Mouse (Mus musculus) hindbrain, embryonic 14.5 days (tissue): ENCODE measurements around the gene Kirrel3. TPM values are rescaled to one million over a fixed set of nuclear protein-coding genes. Genes with fewer than 3 reads are reported as not detected.
A peak's percentile ranks its signal among the peaks of the same experiment; 100 is the strongest.

Source experiments
- ATAC-seq: fragments of 200-750 bp; cut with Nextera tagmentation; 2 replicates; pipeline ENCODE4 v1.8.0; 2017; ENCODE audit warnings: moderate number of reproducible peaks, mild to moderate bottlenecking, moderate TSS enrichment, moderate library complexity; ENCODE audit not compliant: low FRiP score
- DNase-seq: peaks from one replicate; pipeline ENCODE4 v3.0.0-alpha.2; 2015; ENCODE audit warnings: low spot score
- H3K27ac ChIP-seq: fragments of 300-500 bp; sonication (generic); 2 replicates; pipeline ENCODE4 v1.5.1; 2014; ENCODE audit warnings: mild to moderate bottlenecking, moderate library complexity
- H3K27me3 ChIP-seq: fragments of 300-500 bp; sonication (generic); 2 replicates; pipeline ENCODE4 v1.6.1; 2014; ENCODE audit warnings: mild to moderate bottlenecking, low read length, mixed read lengths; ENCODE audit not compliant: control insufficient read depth, insufficient read depth
- H3K36me3 ChIP-seq: fragments of 300-500 bp; sonication (generic); replicated peaks from 2 replicates; pipeline ENCODE4 v1.6.1; 2014; ENCODE audit not compliant: control insufficient read depth, insufficient read depth
- H3K4me1 ChIP-seq: fragments of 300-500 bp; sonication (generic); replicated peaks from 2 replicates; pipeline ENCODE4 v1.6.1; 2014; ENCODE audit warnings: antibody characterized with exemption, low read length, mixed read lengths; ENCODE audit not compliant: control insufficient read depth, insufficient read depth
- H3K4me2 ChIP-seq: fragments of 300-500 bp; sonication (generic); replicated peaks from 2 replicates; pipeline ENCODE4 v1.6.1; 2014; ENCODE audit warnings: mild to moderate bottlenecking, moderate library complexity
- H3K4me3 ChIP-seq: fragments of 300-500 bp; sonication (generic); replicated peaks from 2 replicates; pipeline ENCODE4 v1.5.1; 2014; ENCODE audit warnings: mild to moderate bottlenecking, low read length
- H3K9ac ChIP-seq: fragments of 300-500 bp; sonication (generic); 2 replicates; pipeline ENCODE4 v1.6.1; 2014
- H3K9me3 ChIP-seq: fragments of 300-500 bp; sonication (generic); 2 replicates; pipeline ENCODE4 v1.6.1; 2016; ENCODE audit warnings: low read length; ENCODE audit not compliant: control insufficient read depth
- WGBS: fragments of 180-500 bp; shearing (Covaris S2); extraction: QIAGEN DNeasy Blood & Tissue Kit; methylation state at CpG from one replicate; pipeline ENCODE4 v1.1.7; 2014; 5-methylcytosine and 5-hydroxymethylcytosine counted together
- polyA plus RNA-seq: library from polyadenylated mRNA; unstranded; fragments of >200 nt; fragmentation: Nextera tagmentation; extraction: Ambion mirVana; gene quantifications from 2 replicates; pipeline ENCODE4 v1.2.1, GENCODE M21; 2014

Kirrel3 gene
- polyA plus RNA-seq, 1 experiment from 2014 or later: 38.8 TPM

DNA sequence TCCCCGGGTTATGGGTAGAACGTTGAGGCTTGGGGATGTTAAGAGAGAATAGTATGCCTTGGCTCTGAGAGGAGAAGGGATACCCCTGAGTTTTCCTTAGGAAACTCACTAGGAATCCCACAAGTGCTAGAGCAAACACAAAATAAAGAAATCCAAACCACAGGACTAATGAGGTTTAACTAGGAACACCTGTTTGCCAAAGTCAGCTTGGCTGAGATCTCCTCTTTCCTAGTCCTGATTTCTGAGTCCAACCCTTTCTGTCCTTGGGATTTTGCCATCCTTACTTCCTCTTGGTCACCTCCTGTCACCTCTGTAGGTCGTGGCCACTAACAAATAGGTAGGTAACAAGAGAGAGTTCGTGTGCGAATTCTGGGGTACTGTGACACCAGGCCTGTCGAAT is 540.6 kb downstream of the Kirrel3 start:
- Histone ChIP-seq H3K36me3 (no peaks in the 10 kb centered on the region), H3K4me3 (no peak overlapping the region), H3K27me3 (no peaks in the 10 kb centered on the region), H3K9ac (no peak overlapping the region), H3K4me2 (no peak overlapping the region), H3K9me3 (no peaks in the 10 kb centered on the region), H3K4me1 (peaks cover 9% of the 10 kb centered on the region; the same call in 1 of the 2 replicates), H3K27ac (no peak overlapping the region)
- WGBS: 83% methylated on average over 6 of the region's 6 CpGs
- ATAC-seq (no peak), DNase-seq (no peak)

DNA sequence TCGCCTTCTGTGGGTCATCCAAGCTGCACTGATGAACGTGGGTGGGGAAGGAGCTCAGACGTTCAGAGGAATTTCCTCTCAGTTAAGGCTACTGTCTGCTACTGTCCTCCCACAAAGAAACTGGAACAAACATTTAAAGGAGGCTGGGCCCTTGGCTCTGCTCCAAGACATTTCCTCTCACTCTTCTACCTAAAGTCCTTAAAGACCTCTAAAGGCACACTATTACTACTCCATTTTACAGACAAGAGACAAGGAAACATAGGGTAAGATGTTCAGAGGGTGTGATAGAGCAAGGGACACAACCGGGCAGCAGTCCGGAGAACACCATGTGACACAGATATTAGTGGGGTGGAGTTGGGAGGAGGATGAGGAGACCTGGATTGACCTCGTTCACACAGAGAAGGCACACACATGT is 541.2 kb downstream of the Kirrel3 start:
- Histone ChIP-seq H3K4me2 (no peak overlapping the region), H3K36me3 (no peaks in the 10 kb centered on the region), H3K4me1 (peaks cover 9% of the 10 kb centered on the region; the same call in 1 of the 2 replicates), H3K4me3 (no peak overlapping the region), H3K9me3 (no peaks in the 10 kb centered on the region), H3K27me3 (no peaks in the 10 kb centered on the region), H3K9ac (no peak overlapping the region), H3K27ac (no peak overlapping the region)
- 66% methylated on average over 6 of the region's 6 CpGs for WGBS
- DNase-seq (no peak), ATAC-seq (no peak)

GRCm38 (mm10) chr9:35027382-35027997 is 541.8 kb downstream of the Kirrel3 start:
- DNase-seq: no peak
- H3K4me2 ChIP-seq: no peak overlapping the region
- no peaks in the 10 kb centered on the region for H3K9me3 ChIP-seq
- H3K4me1 ChIP-seq: peaks cover 9% of the 10 kb centered on the region; the same call in 1 of the 2 replicates
- H3K27ac ChIP-seq: no peak overlapping the region
- 89% methylated on average over 6 of the region's 6 CpGs for WGBS
- no peaks in the 10 kb centered on the region for H3K36me3 ChIP-seq
- no peak overlapping the region for H3K9ac ChIP-seq
- no peak for ATAC-seq
- no peaks in the 10 kb centered on the region for H3K27me3 ChIP-seq
- no peak overlapping the region for H3K4me3 ChIP-seq

DNA sequence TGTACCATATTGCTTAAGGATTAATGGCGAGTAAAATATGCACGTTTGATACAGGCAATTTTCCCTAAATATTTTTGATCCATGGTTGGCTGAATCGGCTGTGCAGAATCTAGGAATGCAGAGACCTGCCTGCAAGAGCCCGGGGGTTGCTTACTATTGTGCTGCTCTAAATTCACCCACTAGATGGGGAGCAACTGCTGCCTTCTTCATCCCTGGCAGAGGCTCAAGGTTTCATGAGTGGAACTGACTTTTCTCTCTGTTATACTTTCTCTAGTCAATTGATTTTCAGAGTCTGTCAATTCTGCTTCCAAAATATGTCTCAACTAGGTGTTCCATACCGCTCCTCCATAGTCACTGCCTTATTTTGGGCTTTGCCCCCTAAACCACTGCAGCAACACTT is 545.1 kb downstream of the Kirrel3 start:
- 0 out of 2 replicates have a peak, but pooled peaks cover 13% of the 10 kb centered on the region for H3K36me3 ChIP-seq
- WGBS: 78% methylated on average over 5 of the region's 5 CpGs
- DNase-seq (peak; percentile 57), ATAC-seq (no peak)
- H3K4me2 ChIP-seq: no peak overlapping the region
- H3K27me3 ChIP-seq: no peaks in the 10 kb centered on the region
- H3K9me3 ChIP-seq: no peaks in the 10 kb centered on the region
- no peaks in the 10 kb centered on the region for H3K4me1 ChIP-seq
- H3K9ac ChIP-seq: no peak overlapping the region
- H3K4me3 ChIP-seq: no peak overlapping the region
- H3K27ac ChIP-seq: no peak overlapping the region

GRCm38 (mm10) chr9:35032457-35032856 is 546.8 kb downstream of the Kirrel3 start:
- 57% methylated on average over 6 of the region's 6 CpGs for WGBS
- H3K9me3 ChIP-seq: 0 out of 2 replicates have a peak, but pooled peaks cover 6% of the 10 kb centered on the region
- H3K27ac ChIP-seq: no peak overlapping the region
- no peak overlapping the region for H3K9ac ChIP-seq
- no peak overlapping the region for H3K4me3 ChIP-seq
- H3K36me3 ChIP-seq: 0 out of 2 replicates have a peak, but pooled peaks cover 13% of the 10 kb centered on the region
- no peaks in the 10 kb centered on the region for H3K27me3 ChIP-seq
- ATAC-seq: no peak
- H3K4me2 ChIP-seq: no peak overlapping the region
- H3K4me1 ChIP-seq: no peaks in the 10 kb centered on the region
- no peak for DNase-seq

- WGBS: 58% methylated on average over 14 of the region's 14 CpGs
- 0 out of 2 replicates have a peak, but pooled peaks cover 13% of the 10 kb centered on the region for H3K36me3 ChIP-seq
- H3K9ac ChIP-seq: no peak overlapping the region
- no peaks in the 10 kb centered on the region for H3K4me1 ChIP-seq
- DNase-seq (no peak), ATAC-seq (no peak)
- no peaks in the 10 kb centered on the region for H3K27me3 ChIP-seq
- H3K4me3 ChIP-seq: no peak overlapping the region
- H3K9me3 ChIP-seq: 0 out of 2 replicates have a peak, but pooled peaks cover 6% of the 10 kb centered on the region
- no peak overlapping the region for H3K4me2 ChIP-seq
- H3K27ac ChIP-seq: no peak overlapping the region
Measured at GRCm38 (mm10) chr9:35035074-35035473, 549.4 kb downstream of the Kirrel3 start.

DNA sequence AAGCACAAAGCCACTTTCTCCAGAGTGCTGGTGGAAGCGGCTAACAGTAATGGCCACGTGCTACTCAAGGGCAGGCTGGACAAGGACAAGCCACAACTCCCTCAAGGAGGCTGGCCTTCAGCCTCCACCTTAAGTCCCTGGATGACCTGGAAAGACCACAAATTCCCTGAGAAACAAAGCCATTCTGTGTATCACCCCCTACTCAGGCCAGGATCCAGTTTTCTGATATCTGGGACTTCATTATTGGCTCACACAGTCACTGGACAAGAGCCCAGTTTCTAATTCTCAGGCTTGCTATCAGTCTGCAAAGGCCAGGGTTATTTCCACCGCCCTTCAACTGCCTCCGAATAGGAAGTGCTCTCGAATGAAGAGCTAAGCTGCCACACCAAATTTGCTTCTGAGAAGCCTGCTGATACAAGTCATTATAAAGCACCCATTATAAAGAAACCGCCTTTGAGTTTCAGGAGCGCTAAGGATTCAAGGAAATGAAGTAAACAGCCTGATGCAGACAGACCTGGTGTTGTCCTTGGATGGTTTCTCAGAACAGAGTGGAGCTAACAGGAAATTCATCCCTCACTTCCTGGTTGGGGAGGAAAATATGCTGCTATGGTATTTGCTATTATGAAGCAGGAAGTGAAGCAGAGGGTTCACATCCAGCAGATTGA is 553.4 kb downstream of the Kirrel3 start:
- Histone ChIP-seq H3K9ac (no peak overlapping the region), H3K4me3 (no peak overlapping the region), H3K36me3 (0 out of 2 replicates have a peak, but pooled peaks cover 12% of the 10 kb centered on the region), H3K27me3 (no peaks in the 10 kb centered on the region), H3K27ac (0 out of 2 replicates have a peak overlapping the region, but pooled peaks have one; percentile 14), H3K4me1 (no peaks in the 10 kb centered on the region; the same call in 1 of the 2 replicates), H3K4me2 (no peak overlapping the region), H3K9me3 (0 out of 2 replicates have a peak, but pooled peaks cover 6% of the 10 kb centered on the region)
- 67% methylated on average over 7 of the region's 7 CpGs for WGBS
- DNase-seq: no peak
- ATAC-seq: no peak

- DNase-seq: no peak
- 0 out of 2 replicates have a peak, but pooled peaks cover 6% of the 10 kb centered on the region for H3K9me3 ChIP-seq
- no peak for ATAC-seq
- no peak overlapping the region for H3K4me3 ChIP-seq
- H3K9ac ChIP-seq: no peak overlapping the region
- no peak overlapping the region for H3K4me2 ChIP-seq
- H3K27ac ChIP-seq: no peak overlapping the region
- 0 out of 2 replicates have a peak, but pooled peaks cover 4% of the 10 kb centered on the region for H3K36me3 ChIP-seq
- WGBS: 72% methylated on average over 5 of the region's 5 CpGs
- H3K4me1 ChIP-seq: peaks cover 7% of the 10 kb centered on the region
- no peaks in the 10 kb centered on the region for H3K27me3 ChIP-seq
Measured at GRCm38 (mm10) chr9:35039846-35040245, 554.2 kb downstream of the Kirrel3 start.

- Histone ChIP-seq H3K4me2 (no peak overlapping the region), H3K27me3 (no peaks in the 10 kb centered on the region), H3K9me3 (0 out of 2 replicates have a peak, but pooled peaks cover 6% of the 10 kb centered on the region), H3K27ac (no peak overlapping the region), H3K36me3 (no peaks in the 10 kb centered on the region), H3K4me1 (peaks cover 10% of the 10 kb centered on the region), H3K9ac (no peak overlapping the region), H3K4me3 (no peak overlapping the region)
- no peak for DNase-seq
- no peak for ATAC-seq
- 77% methylated on average over 5 of the region's 5 CpGs for WGBS
Measured at GRCm38 (mm10) chr9:35041493-35041892, 555.8 kb downstream of the Kirrel3 start.
